Mouse (Mus musculus): ENCODE results near the gene Foxp4. TPM values are rescaled to one million over a fixed set of nuclear protein-coding genes. Genes with fewer than 3 reads are reported as not detected.
A peak's percentile ranks its signal among the peaks of the same experiment; 100 is the strongest.

Foxp4 gene
- 22.6 and 24.3 TPM in 2 replicates for polyA plus RNA-seq (2016; fragmentation: Nextera tagmentation; extraction: Ambion mirVana)

GRCm38 (mm10) chr17:47924383-47925339 lies at the start of gene Foxp4:
Gene Foxp4 (minus strand): TSS chr17:47924645.
- Histone ChIP-seq H3K4me1 (peaks cover 54% of the 10 kb centered on the region), H3K4me2 (peak within 1 kb of the TSS; percentile 76), H3K27me3 (peaks cover 38% of the 10 kb centered on the region), H3K9ac (peak within 1 kb of the TSS; percentile 98), H3K36me3 (replicated peaks) (0 out of 2 replicates have a peak, but pooled peaks cover under 1% of the 10 kb centered on the region), H3K27ac (peak within 1 kb of the TSS; percentile 96), H3K9me3 (0 out of 2 replicates have a peak, but pooled peaks cover 3% of the 10 kb centered on the region), H3K4me3 (replicated peaks) (peak within 1 kb of the TSS; percentile 90)
- peak; percentile 78 for ATAC-seq (ENCODE audit: low FRiP score)
- WGBS = under 1% methylated on average over 65 of the region's 91 CpGs

- WGBS = 2% methylated on average over 61 of the region's 61 CpGs
- Histone ChIP-seq H3K27me3 (peaks cover 48% of the 10 kb centered on the region), H3K27ac (peak overlapping the region; percentile 57; the same call in 1 of the 2 replicates), H3K36me3 (replicated peaks) (no peaks in the 10 kb centered on the region), H3K4me3 (replicated peaks) (peak overlapping the region; percentile 32), H3K4me2 (peak overlapping the region; percentile 58), H3K9ac (peak overlapping the region; percentile 33), H3K4me1 (peaks cover 40% of the 10 kb centered on the region), H3K9me3 (no peaks in the 10 kb centered on the region)
- peak; percentile 59 for ATAC-seq (ENCODE audit: low FRiP score)
Observed at GRCm38 (mm10) chr17:47973563-47974472, 49.4 kb upstream of the Foxp4 start.

- Histone ChIP-seq H3K4me3 (replicated peaks) (no peak overlapping the region), H3K9ac (no peak overlapping the region), H3K27ac (no peak overlapping the region), H3K27me3 (no peaks in the 10 kb centered on the region), H3K36me3 (replicated peaks) (no peaks in the 10 kb centered on the region), H3K4me2 (no peak overlapping the region), H3K4me1 (no peaks in the 10 kb centered on the region), H3K9me3 (0 out of 2 replicates have a peak, but pooled peaks cover 3% of the 10 kb centered on the region)
- ATAC-seq (ENCODE audit: low FRiP score) = no peak
- 46% methylated on average over 7 of the region's 12 CpGs for WGBS
Observed at GRCm38 (mm10) chr17:47965885-47966505, 41.5 kb upstream of the Foxp4 start.

GRCm38 (mm10) chr17:47958046-47958790 lies 33.8 kb upstream of the Foxp4 start:
- no peaks in the 10 kb centered on the region for H3K9me3 ChIP-seq
- no peak overlapping the region for H3K27ac ChIP-seq
- no peaks in the 10 kb centered on the region for H3K36me3 ChIP-seq (replicated peaks)
- no peak for ATAC-seq (ENCODE audit: low FRiP score)
- WGBS = 60% methylated on average over 10 of the region's 10 CpGs
- H3K27me3 ChIP-seq = peaks cover 32% of the 10 kb centered on the region
- peaks cover 8% of the 10 kb centered on the region for H3K4me1 ChIP-seq
- H3K4me3 ChIP-seq (replicated peaks) = no peak overlapping the region
- no peak overlapping the region for H3K9ac ChIP-seq
- no peak overlapping the region for H3K4me2 ChIP-seq

GRCm38 (mm10) chr17:47956486-47956885 lies 32.0 kb upstream of the Foxp4 start:
- H3K4me2 ChIP-seq = no peak overlapping the region
- ATAC-seq (ENCODE audit: low FRiP score) = no peak
- no peaks in the 10 kb centered on the region for H3K9me3 ChIP-seq
- no peak overlapping the region for H3K9ac ChIP-seq
- WGBS = 96% methylated on average over 8 of the region's 8 CpGs
- H3K27me3 ChIP-seq = peaks cover 45% of the 10 kb centered on the region
- H3K4me1 ChIP-seq = peaks cover 26% of the 10 kb centered on the region
- H3K4me3 ChIP-seq (replicated peaks) = no peak overlapping the region
- H3K27ac ChIP-seq = no peak overlapping the region
- H3K36me3 ChIP-seq (replicated peaks) = no peaks in the 10 kb centered on the region

GRCm38 (mm10) chr17:47955054-47955741 lies 30.8 kb upstream of the Foxp4 start:
- Histone ChIP-seq H3K4me1 (peaks cover 36% of the 10 kb centered on the region), H3K36me3 (replicated peaks) (no peaks in the 10 kb centered on the region), H3K27ac (no peak overlapping the region), H3K4me2 (no peak overlapping the region), H3K9ac (no peak overlapping the region), H3K9me3 (no peaks in the 10 kb centered on the region), H3K27me3 (peaks cover 41% of the 10 kb centered on the region), H3K4me3 (replicated peaks) (no peak overlapping the region)
- no peak for ATAC-seq (ENCODE audit: low FRiP score)
- WGBS = 60% methylated on average over 12 of the region's 12 CpGs

- Histone ChIP-seq H3K9ac (no peak overlapping the region), H3K4me1 (peaks cover 36% of the 10 kb centered on the region), H3K27me3 (peaks cover 40% of the 10 kb centered on the region), H3K4me2 (no peak overlapping the region), H3K27ac (0 out of 2 replicates have a peak overlapping the region, but pooled peaks have one; percentile 46), H3K9me3 (no peaks in the 10 kb centered on the region), H3K4me3 (replicated peaks) (no peak overlapping the region), H3K36me3 (replicated peaks) (no peaks in the 10 kb centered on the region)
- WGBS = 32% methylated on average over 5 of the region's 5 CpGs
- no peak for ATAC-seq (ENCODE audit: low FRiP score)
Observed at GRCm38 (mm10) chr17:47953231-47953630, 28.8 kb upstream of the Foxp4 start.

- H3K4me3 ChIP-seq (replicated peaks) = no peak overlapping the region
- WGBS = 28% methylated on average over 12 of the region's 12 CpGs
- no peaks in the 10 kb centered on the region for H3K9me3 ChIP-seq
- H3K4me1 ChIP-seq = peaks cover 38% of the 10 kb centered on the region
- peak; percentile 36 for ATAC-seq (ENCODE audit: low FRiP score)
- peak overlapping the region; percentile 25; the same call in 1 of the 2 replicates for H3K9ac ChIP-seq
- no peak overlapping the region for H3K4me2 ChIP-seq
- peaks cover 46% of the 10 kb centered on the region for H3K27me3 ChIP-seq
- H3K36me3 ChIP-seq (replicated peaks) = no peaks in the 10 kb centered on the region
- H3K27ac ChIP-seq = peak overlapping the region; percentile 65; the same call in 1 of the 2 replicates
Observed at GRCm38 (mm10) chr17:47952368-47953081, 28.1 kb upstream of the Foxp4 start.

GRCm38 (mm10) chr17:47951452-47951851 lies 27.0 kb upstream of the Foxp4 start:
- Histone ChIP-seq H3K9ac (no peak overlapping the region), H3K4me1 (peaks cover 48% of the 10 kb centered on the region), H3K4me2 (no peak overlapping the region), H3K4me3 (replicated peaks) (no peak overlapping the region), H3K27me3 (peaks cover 57% of the 10 kb centered on the region), H3K9me3 (no peaks in the 10 kb centered on the region), H3K27ac (peak overlapping the region; percentile 65; the same call in 1 of the 2 replicates), H3K36me3 (replicated peaks) (no peaks in the 10 kb centered on the region)
- WGBS = 17% methylated on average over 13 of the region's 13 CpGs
- ATAC-seq (ENCODE audit: low FRiP score) = peak; percentile 77

- H3K27me3 ChIP-seq = peaks cover 58% of the 10 kb centered on the region
- ATAC-seq (ENCODE audit: low FRiP score) = no peak
- H3K9ac ChIP-seq = no peak overlapping the region
- H3K9me3 ChIP-seq = no peaks in the 10 kb centered on the region
- no peaks in the 10 kb centered on the region for H3K36me3 ChIP-seq (replicated peaks)
- H3K4me3 ChIP-seq (replicated peaks) = no peak overlapping the region
- H3K27ac ChIP-seq = 0 out of 2 replicates have a peak overlapping the region, but pooled peaks have one; percentile 42
- no peak overlapping the region for H3K4me2 ChIP-seq
- H3K4me1 ChIP-seq = peaks cover 48% of the 10 kb centered on the region
- WGBS = 76% methylated on average over 5 of the region's 5 CpGs
Observed at GRCm38 (mm10) chr17:47950831-47951230, 26.4 kb upstream of the Foxp4 start.
